Comparison of ENCODE assay signal across 16 mouse cellular contexts in the genomic region with DNA sequence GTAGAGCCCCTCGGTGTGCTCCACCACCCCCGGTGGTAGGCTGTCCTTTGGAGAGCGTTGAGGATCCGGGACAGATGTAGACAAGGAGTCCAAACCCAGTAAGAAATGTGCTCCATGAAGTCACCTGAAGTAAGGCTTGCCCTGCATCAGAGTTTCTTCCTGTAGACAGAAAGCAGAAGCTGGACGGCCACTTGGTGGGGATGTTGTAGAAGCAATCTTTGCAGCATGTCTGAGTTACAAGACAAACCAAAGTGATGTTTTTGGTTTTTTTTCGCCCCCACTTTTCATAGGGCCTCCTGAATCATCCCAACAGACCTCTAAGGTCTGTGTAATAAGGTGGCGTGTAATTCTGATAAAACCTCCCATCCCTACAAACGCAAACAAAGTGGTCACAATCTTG. TPM values are rescaled to one million over a fixed set of nuclear protein-coding genes. Genes with fewer than 3 reads are reported as not detected.
A peak's percentile ranks its signal among the peaks of the same experiment; 100 is the strongest.
DNase-seq lines count a peak whose midpoint lies in the region; ATAC-seq and TF ChIP-seq lines count a peak whose summit lies in the region.
"Had no signal": no experiment of that assay in that cellular context is flagged by ENCODE, and none has a peak within 500 bp of the region (broad histone marks: within the 10 kb centered on the region; RNA-seq: fewer than 3 reads in every experiment).

No protein-coding gene starts in this region.

- 85% methylated on average over 8 of the region's 8 CpGs for WGBS in kidney, postnatal 0 days
- WGBS in midbrain, embryonic 14.5 days, result 93% methylated on average over 8 of the region's 8 CpGs
- WGBS in midbrain, embryonic 16.5 days, result 97% methylated on average over 8 of the region's 8 CpGs

- peak; percentile 57; the same call in 1 of the 2 replicates for TF ChIP-seq CTCF in kidney, postnatal 0 days (IDR thresholded peaks at IDR 0.05; ENCODE audit: low read depth)

- H3K27me3 ChIP-seq in kidney, postnatal 0 days (ENCODE audit: insufficient read depth, low read length), result no peaks in the 10 kb centered on the region
- no peaks in the 10 kb centered on the region for H3K27me3 ChIP-seq in midbrain, embryonic 14.5 days (ENCODE audit: control insufficient read depth, insufficient read depth, low read length)
- H3K27me3 ChIP-seq in midbrain, embryonic 16.5 days (ENCODE audit: control insufficient read depth, insufficient read depth, low read depth, low read length), result no peaks in the 10 kb centered on the region
- H3K27me3 ChIP-seq: neural tube, embryonic 13.5 days had no signal

- H3K27ac ChIP-seq in kidney, postnatal 0 days, result no peak overlapping the region
- no peak overlapping the region for H3K27ac ChIP-seq in midbrain, embryonic 14.5 days (replicated peaks; ENCODE audit: low read depth, low read length)
- H3K27ac ChIP-seq in midbrain, embryonic 16.5 days (ENCODE audit: low read length), result no peak overlapping the region

- H3K9ac ChIP-seq in kidney, postnatal 0 days (ENCODE audit: low read depth, low read length), result no peak overlapping the region
- no peak overlapping the region for H3K9ac ChIP-seq in midbrain, embryonic 14.5 days (replicated peaks; ENCODE audit: low read length)
- no peak overlapping the region for H3K9ac ChIP-seq in midbrain, embryonic 16.5 days (ENCODE audit: low read depth, low read length)
- H3K9ac ChIP-seq: neural tube, embryonic 13.5 days had no signal

- H3K4me1 ChIP-seq in kidney, postnatal 0 days (replicated peaks; ENCODE audit: insufficient read depth, low read length), result no peaks in the 10 kb centered on the region
- no peaks in the 10 kb centered on the region for H3K4me1 ChIP-seq in midbrain, embryonic 14.5 days (ENCODE audit: control insufficient read depth, insufficient read depth, low read length)
- H3K4me1 ChIP-seq in midbrain, embryonic 16.5 days (ENCODE audit: control insufficient read depth, insufficient read depth, low read length), result no peaks in the 10 kb centered on the region
- H3K4me1 ChIP-seq: neural tube, embryonic 13.5 days had no signal

- no peak overlapping the region for H3K4me2 ChIP-seq in kidney, postnatal 0 days (ENCODE audit: low read length)
- H3K4me2 ChIP-seq in midbrain, embryonic 14.5 days (ENCODE audit: low read length), result no peak overlapping the region
- no peak overlapping the region for H3K4me2 ChIP-seq in midbrain, embryonic 16.5 days (ENCODE audit: low read length)
- H3K4me2 ChIP-seq: liver, embryonic 11.5 days; midbrain, embryonic 11.5 days; neural tube, embryonic 13.5 days had no signal

- H3K36me3 ChIP-seq in kidney, postnatal 0 days (ENCODE audit: insufficient read depth, low read length), result no peaks in the 10 kb centered on the region; the same call in 1 of the 2 replicates
- H3K36me3 ChIP-seq in midbrain, embryonic 14.5 days (ENCODE audit: control insufficient read depth, insufficient read depth, low read length), result peaks cover 31% of the 10 kb centered on the region
- 0 out of 2 replicates have a peak, but pooled peaks cover 3% of the 10 kb centered on the region for H3K36me3 ChIP-seq in midbrain, embryonic 16.5 days (ENCODE audit: control insufficient read depth, insufficient read depth, low read length)

- H3K4me3 ChIP-seq in kidney, postnatal 0 days (replicated peaks; ENCODE audit: low read depth, low read length), result no peak overlapping the region
- no peak overlapping the region for H3K4me3 ChIP-seq in midbrain, embryonic 14.5 days (replicated peaks; ENCODE audit: low read depth, low read length)
- no peak overlapping the region for H3K4me3 ChIP-seq in midbrain, embryonic 16.5 days (ENCODE audit: low read depth, low read length)
- H3K4me3 ChIP-seq: neural tube, embryonic 13.5 days had no signal

- ATAC-seq in kidney, postnatal 0 days (replicated peaks; ENCODE audit: low FRiP score, low read depth), result no peak
- no peak for ATAC-seq in midbrain, embryonic 14.5 days (ENCODE audit: low FRiP score, low TSS enrichment)
- ATAC-seq in midbrain, embryonic 16.5 days, result no peak

- peak; percentile 50 for DNase-seq in cerebellum, postnatal 10 days
- no peak for DNase-seq in cerebellum, adult 11-12 months
- peak; percentile 61 for DNase-seq in kidney, postnatal 0 days (ENCODE audit: low spot score)
- no peak for DNase-seq in kidney, adult 11 months
- peak; percentile 46 for DNase-seq in midbrain, embryonic 14.5 days
- peak; percentile 31 for DNase-seq in NIH3T3 (ENCODE audit: low read depth)
- no peak for DNase-seq in spleen, adult 12 weeks (ENCODE audit: low spot score)
- DNase-seq: cerebellum, adult 18-20 months; embryo, embryonic 11 days; kidney, adult 8-10 months; layer of hippocampus, postnatal 36 days; lung, postnatal 10 days had no signal

- H3K9me3 ChIP-seq in kidney, postnatal 0 days (replicated peaks; ENCODE audit: low read length), result no peaks in the 10 kb centered on the region
- no peaks in the 10 kb centered on the region for H3K9me3 ChIP-seq in midbrain, embryonic 14.5 days (ENCODE audit: control insufficient read depth, low read length)
- no peaks in the 10 kb centered on the region for H3K9me3 ChIP-seq in midbrain, embryonic 16.5 days (replicated peaks; ENCODE audit: control insufficient read depth, low read length, poor library complexity, severe bottlenecking)
- H3K9me3 ChIP-seq: neural tube, embryonic 13.5 days had no signal

RNA-seq across cellular contexts. Expression of a gene that starts 17.9 kb away (rescaled TPM):
- 14.6 and 15.5 TPM in 2 replicates for polyA plus RNA-seq in kidney, postnatal 0 days (2015; fragmentation: Nextera tagmentation; extraction: Ambion mirVana)
- polyA plus RNA-seq in midbrain, embryonic 14.5 days (2014; fragmentation: Nextera tagmentation; extraction: Ambion mirVana), result 9.5 and 10.0 TPM in 2 replicates
- polyA plus RNA-seq in midbrain, embryonic 16.5 days (2015; fragmentation: Nextera tagmentation; extraction: Ambion mirVana), result 8.2 and 9.3 TPM in 2 replicates

RNA-seq across cellular contexts. Expression of a gene that starts 17.9 kb away (rescaled TPM):
- polyA plus RNA-seq in kidney, postnatal 0 days (2015; fragmentation: Nextera tagmentation; extraction: Ambion mirVana), result 429 and 450 TPM in 2 replicates
- polyA plus RNA-seq in midbrain, embryonic 14.5 days (2014; fragmentation: Nextera tagmentation; extraction: Ambion mirVana), result 520 and 567 TPM in 2 replicates
- 484 and 516 TPM in 2 replicates for polyA plus RNA-seq in midbrain, embryonic 16.5 days (2015; fragmentation: Nextera tagmentation; extraction: Ambion mirVana)

RNA-seq across cellular contexts. Expression of a gene that starts 54.3 kb away (rescaled TPM):
- polyA plus RNA-seq in kidney, postnatal 0 days (2015; fragmentation: Nextera tagmentation; extraction: Ambion mirVana), result 60.0 and 66.9 TPM in 2 replicates
- 3.6 and 5.4 TPM in 2 replicates for polyA plus RNA-seq in midbrain, embryonic 14.5 days (2014; fragmentation: Nextera tagmentation; extraction: Ambion mirVana)
- polyA plus RNA-seq in midbrain, embryonic 16.5 days (2015; fragmentation: Nextera tagmentation; extraction: Ambion mirVana), result 8.7 and 12.8 TPM in 2 replicates

Comparison
In these comparisons a context has a peak if more than half of its experiments do, and no peak if none do; other contexts are left out.
1. DNase-seq: peak in cerebellum, postnatal 10 days (2 of 2), kidney, postnatal 0 days (single experiment), midbrain, embryonic 14.5 days (single experiment) and NIH3T3 (single experiment); none in cerebellum, adult 11-12 months (single experiment), kidney, adult 11 months (single experiment) and spleen, adult 12 weeks (single experiment).